Mouse (Mus musculus): Measurements from ENCODE around the gene Lrrc8c. TPM values are rescaled to one million over a fixed set of nuclear protein-coding genes. Genes with fewer than 3 reads are reported as not detected.
"Not testable (repeated sequence)": the region's sequence is repeated elsewhere in the genome, so short reads cannot be mapped to it uniquely, and the experiment has no call there.

The Lrrc8c gene
- polyA plus RNA-seq, 1 experiment from 2014 or later = 9.5 TPM

DNA sequence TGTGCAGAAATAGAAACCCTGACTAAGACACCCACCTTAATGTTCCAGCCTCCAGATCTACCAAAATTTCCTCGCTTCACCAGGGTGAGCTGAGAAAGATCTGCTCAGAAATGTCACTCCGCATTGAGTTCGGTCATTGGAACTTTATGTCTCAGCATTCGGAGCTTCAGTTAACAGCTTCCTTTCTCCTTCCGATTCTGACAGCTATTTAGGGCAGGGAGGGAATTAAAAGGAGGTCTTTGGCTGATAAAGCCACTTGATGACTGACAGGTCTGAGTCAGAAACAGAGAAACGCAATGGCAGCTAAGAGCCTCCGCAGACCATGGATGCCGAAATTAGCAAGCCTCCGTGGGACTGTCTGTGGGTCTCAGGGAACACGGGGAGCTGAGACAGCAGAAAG lies 112.9 kb downstream of the Lrrc8c start:
- no peak overlapping the region for H3K4me3 ChIP-seq
- H3K9me3 ChIP-seq (replicated peaks) = no peaks in the 10 kb centered on the region
- no peak overlapping the region for H3K27ac ChIP-seq
- no peak for ATAC-seq
- H3K9ac ChIP-seq = no peak overlapping the region
- H3K36me3 ChIP-seq (ENCODE audit: poor library complexity, severe bottlenecking) = no peaks in the 10 kb centered on the region
- H3K27me3 ChIP-seq = no peaks in the 10 kb centered on the region
- H3K4me1 ChIP-seq = no peaks in the 10 kb centered on the region
- no peak overlapping the region for H3K4me2 ChIP-seq
- WGBS = 90% methylated on average over 10 of the region's 10 CpGs

DNA sequence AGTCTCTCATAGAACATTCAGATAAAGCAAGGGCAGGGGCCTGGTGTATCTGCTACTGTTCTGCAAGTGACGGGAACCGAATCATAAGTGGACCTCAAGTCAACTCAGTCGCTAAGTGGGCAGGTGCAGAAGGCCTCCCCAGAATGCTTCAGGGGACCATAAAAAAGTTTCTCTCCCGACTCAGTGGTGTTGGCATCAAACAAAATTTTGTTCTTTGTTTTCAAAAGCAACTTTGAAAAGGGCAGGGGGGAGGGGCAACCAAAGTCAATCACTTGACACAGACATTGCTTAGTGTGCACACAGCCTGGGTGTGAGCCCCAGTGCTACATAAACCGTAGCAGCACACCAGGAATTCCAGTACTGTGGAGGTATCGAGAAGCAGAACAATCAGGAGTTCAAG lies 116.4 kb downstream of the Lrrc8c start:
- no peaks in the 10 kb centered on the region for H3K27me3 ChIP-seq
- H3K4me2 ChIP-seq = no peak overlapping the region
- H3K4me3 ChIP-seq = no peak overlapping the region
- H3K36me3 ChIP-seq (ENCODE audit: poor library complexity, severe bottlenecking) = no peaks in the 10 kb centered on the region
- H3K9ac ChIP-seq = no peak overlapping the region
- no peak overlapping the region for H3K27ac ChIP-seq
- ATAC-seq = no peak
- no peaks in the 10 kb centered on the region for H3K4me1 ChIP-seq
- H3K9me3 ChIP-seq (replicated peaks) = no peaks in the 10 kb centered on the region
- WGBS = 76% methylated on average over 6 of the region's 6 CpGs

DNA sequence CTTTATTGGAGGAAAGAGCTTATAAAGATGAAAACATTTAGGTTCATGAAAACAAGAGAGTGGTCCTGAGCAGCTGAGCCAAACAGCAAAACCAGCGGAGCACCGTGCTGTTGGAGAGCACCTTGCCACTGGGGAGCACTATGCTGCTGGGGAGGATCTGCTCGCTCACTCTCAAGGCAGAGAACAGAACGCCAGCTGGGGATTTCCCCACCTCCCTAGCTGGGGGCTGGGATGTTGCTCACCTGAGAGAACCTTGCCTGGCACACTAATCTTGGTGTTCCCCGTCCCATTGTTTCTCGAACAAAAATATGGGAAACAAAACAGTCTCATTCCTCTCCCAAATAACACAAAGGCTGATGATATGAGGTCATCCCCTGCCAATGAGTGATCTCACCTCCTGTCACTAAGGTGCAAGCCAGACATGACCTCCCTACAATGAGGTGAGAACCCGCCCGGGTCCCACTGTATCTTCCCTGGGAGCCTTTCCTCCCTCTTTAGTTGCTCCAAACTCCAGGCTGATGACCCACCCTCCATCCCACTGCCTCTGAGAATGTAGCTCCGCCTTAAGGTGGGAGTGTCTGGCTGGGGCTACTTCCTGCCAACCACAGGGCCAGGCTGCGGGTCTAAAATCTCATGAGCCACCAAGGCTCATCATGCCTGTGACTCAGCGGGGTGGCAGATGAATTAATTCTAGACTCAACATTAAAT lies 117.5 kb downstream of the Lrrc8c start:
- H3K27ac ChIP-seq = no peak overlapping the region
- ATAC-seq = no peak
- no peaks in the 10 kb centered on the region for H3K36me3 ChIP-seq (ENCODE audit: poor library complexity, severe bottlenecking)
- H3K27me3 ChIP-seq = no peaks in the 10 kb centered on the region
- no peak overlapping the region for H3K4me3 ChIP-seq
- H3K4me1 ChIP-seq = no peaks in the 10 kb centered on the region
- H3K9ac ChIP-seq = no peak overlapping the region
- no peaks in the 10 kb centered on the region for H3K9me3 ChIP-seq (replicated peaks)
- WGBS = 82% methylated on average over 11 of the region's 11 CpGs
- no peak overlapping the region for H3K4me2 ChIP-seq

DNA sequence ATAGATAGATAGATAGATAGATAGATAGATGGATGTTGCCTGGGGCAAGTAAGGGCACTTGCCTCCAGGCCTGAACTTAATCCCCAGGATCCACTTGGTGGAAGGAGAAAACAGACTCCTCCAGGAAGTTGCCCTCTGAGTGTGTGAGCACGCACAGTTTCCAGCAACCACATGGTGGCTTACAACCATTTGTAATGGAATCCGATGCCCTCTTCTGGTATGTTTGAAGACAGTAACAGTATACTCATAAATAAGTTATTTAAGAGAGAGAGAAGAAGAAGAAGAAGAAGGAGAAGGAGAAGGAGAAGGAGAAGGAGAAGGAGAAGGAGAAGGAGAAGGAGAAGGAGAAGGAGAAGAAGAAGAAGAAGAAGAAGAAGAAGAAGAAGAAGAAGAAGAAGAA lies 119.1 kb downstream of the Lrrc8c start:
- H3K4me3 ChIP-seq; H3K27me3 ChIP-seq; H3K9ac ChIP-seq; H3K9me3 ChIP-seq (replicated peaks); H3K36me3 ChIP-seq (ENCODE audit: poor library complexity, severe bottlenecking); ATAC-seq; H3K27ac ChIP-seq; H3K4me1 ChIP-seq; H3K4me2 ChIP-seq: not testable (repeated sequence)
- WGBS = 91% methylated on average over 2 of the region's 2 CpGs

DNA sequence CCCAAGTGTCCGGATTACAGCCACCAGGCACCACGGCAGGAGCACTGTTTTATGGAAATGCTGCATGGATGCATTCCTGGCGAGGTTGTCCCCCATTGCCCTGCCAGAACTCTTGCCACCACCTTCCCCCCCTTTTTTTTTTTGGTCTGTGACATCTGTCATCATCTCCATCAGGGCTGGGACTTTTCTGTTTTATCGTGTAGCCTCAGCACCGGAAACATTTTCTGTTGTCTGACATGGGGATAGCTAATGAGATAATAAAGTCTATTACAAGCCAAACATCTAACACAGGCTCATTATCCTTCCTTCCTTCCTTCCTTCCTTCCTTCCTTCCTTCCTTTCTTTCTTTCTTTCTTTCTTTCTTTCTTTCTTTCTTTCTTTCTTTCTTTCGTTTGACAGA lies 119.7 kb downstream of the Lrrc8c start:
- ATAC-seq = no peak
- no peaks in the 10 kb centered on the region for H3K27me3 ChIP-seq
- no peaks in the 10 kb centered on the region for H3K4me1 ChIP-seq
- H3K9me3 ChIP-seq (replicated peaks) = no peaks in the 10 kb centered on the region
- 86% methylated on average over 6 of the region's 6 CpGs for WGBS
- no peaks in the 10 kb centered on the region for H3K36me3 ChIP-seq (ENCODE audit: poor library complexity, severe bottlenecking)
- no peak overlapping the region for H3K9ac ChIP-seq
- no peak overlapping the region for H3K4me3 ChIP-seq
- no peak overlapping the region for H3K27ac ChIP-seq
- H3K4me2 ChIP-seq = no peak overlapping the region

DNA sequence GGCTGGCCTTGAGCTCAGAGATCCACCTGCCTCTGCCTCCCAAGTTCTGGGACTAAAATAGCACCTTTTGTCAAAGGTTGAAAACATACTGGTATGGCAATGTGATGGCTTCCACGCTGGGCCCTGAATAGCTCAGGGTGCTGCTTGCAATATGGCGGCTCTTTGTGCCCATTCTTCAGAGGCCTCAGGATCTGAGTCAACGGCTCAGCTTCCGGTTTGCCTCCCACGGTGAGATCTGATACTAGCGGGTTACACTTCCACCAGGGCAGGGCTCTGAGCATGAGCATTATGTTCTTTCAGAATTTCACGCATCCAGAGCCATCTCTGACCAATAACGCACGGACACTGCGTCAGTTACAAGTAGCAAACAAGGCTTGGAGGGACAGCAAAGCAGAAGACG lies 120.2 kb downstream of the Lrrc8c start:
- no peak overlapping the region for H3K4me2 ChIP-seq
- no peaks in the 10 kb centered on the region for H3K27me3 ChIP-seq
- ATAC-seq = no peak
- H3K36me3 ChIP-seq (ENCODE audit: poor library complexity, severe bottlenecking) = no peaks in the 10 kb centered on the region
- H3K27ac ChIP-seq = no peak overlapping the region
- 94% methylated on average over 11 of the region's 11 CpGs for WGBS
- no peaks in the 10 kb centered on the region for H3K4me1 ChIP-seq
- H3K9ac ChIP-seq = no peak overlapping the region
- H3K9me3 ChIP-seq (replicated peaks) = no peaks in the 10 kb centered on the region
- no peak overlapping the region for H3K4me3 ChIP-seq

DNA sequence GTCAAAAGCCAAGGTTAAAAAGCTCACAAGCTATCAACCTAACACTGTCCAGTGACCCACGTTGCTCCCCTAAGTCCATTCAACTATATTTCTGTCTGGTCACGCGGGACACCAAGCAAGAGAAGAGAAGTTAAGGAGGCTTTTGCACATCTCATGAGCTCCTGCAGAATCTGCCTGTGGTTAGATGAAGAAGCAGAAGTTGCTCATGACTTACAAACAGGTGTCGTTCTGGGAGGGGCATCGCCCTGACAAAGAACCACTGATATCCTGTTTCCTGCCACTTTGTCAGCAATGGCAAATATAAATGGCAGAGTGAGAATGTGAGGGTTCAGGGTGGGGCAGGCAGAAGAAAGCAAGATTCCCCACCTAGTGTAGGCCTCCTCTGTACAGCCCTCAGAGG lies 123.3 kb downstream of the Lrrc8c start:
- Histone ChIP-seq H3K4me2 (no peak overlapping the region), H3K36me3 (ENCODE audit: poor library complexity, severe bottlenecking) (no peaks in the 10 kb centered on the region), H3K9me3 (replicated peaks) (no peaks in the 10 kb centered on the region), H3K9ac (no peak overlapping the region), H3K27ac (no peak overlapping the region), H3K4me1 (no peaks in the 10 kb centered on the region), H3K4me3 (no peak overlapping the region), H3K27me3 (no peaks in the 10 kb centered on the region)
- WGBS = 91% methylated on average over 5 of the region's 5 CpGs
- ATAC-seq = no peak

DNA sequence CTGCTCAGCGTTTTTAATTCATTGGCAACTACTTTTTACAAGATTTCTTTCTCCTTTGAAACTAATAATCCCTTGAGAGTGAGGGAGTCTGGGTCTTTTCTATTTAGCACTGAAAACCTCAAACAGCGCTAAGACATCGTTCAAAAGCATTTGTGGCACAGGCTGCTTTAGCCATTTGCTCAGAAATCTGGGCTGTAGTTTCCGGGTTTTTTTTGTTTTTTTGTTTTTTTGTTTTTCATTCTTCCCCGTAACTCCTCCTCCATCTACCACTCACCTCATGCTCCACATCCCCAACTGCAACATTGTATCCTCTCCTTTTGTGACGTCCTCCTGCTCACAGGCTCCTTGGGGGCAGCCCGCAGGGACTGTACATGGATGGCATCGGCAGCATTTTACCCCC lies 124.1 kb downstream of the Lrrc8c start:
- H3K9ac ChIP-seq = no peak overlapping the region
- H3K4me2 ChIP-seq = no peak overlapping the region; the same call in 1 of the 2 replicates
- 53% methylated on average over 8 of the region's 8 CpGs for WGBS
- no peaks in the 10 kb centered on the region for H3K36me3 ChIP-seq (ENCODE audit: poor library complexity, severe bottlenecking)
- no peak for ATAC-seq
- H3K27me3 ChIP-seq = no peaks in the 10 kb centered on the region
- H3K9me3 ChIP-seq (replicated peaks) = no peaks in the 10 kb centered on the region
- no peak overlapping the region for H3K27ac ChIP-seq
- no peak overlapping the region for H3K4me3 ChIP-seq
- no peaks in the 10 kb centered on the region for H3K4me1 ChIP-seq

DNA sequence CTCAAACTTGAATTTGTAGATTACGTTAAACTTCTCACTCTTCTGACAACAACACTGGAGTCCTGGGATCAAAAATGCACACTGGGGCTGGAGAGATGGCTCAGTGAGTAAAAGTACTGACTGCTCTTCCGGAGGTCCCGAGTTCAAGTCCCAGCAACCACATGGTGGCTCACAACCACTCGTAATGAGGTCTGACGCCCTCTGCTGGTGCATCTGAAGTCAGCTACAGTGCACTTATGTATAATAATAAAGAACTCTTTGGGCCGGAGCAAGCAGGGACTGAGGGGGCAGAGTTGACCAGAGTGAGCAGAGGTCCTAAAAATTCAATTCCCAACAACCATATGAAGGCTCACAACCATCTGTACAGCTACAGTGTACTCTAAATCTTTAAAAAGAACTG lies 125.0 kb downstream of the Lrrc8c start:
- Histone ChIP-seq H3K36me3 (ENCODE audit: poor library complexity, severe bottlenecking) (no peaks in the 10 kb centered on the region), H3K4me2 (no peak overlapping the region), H3K9ac (no peak overlapping the region), H3K9me3 (replicated peaks) (no peaks in the 10 kb centered on the region), H3K4me3 (no peak overlapping the region), H3K27me3 (no peaks in the 10 kb centered on the region), H3K4me1 (no peaks in the 10 kb centered on the region), H3K27ac (no peak overlapping the region)
- ATAC-seq = no peak
- WGBS = 86% methylated on average over 6 of the region's 6 CpGs

DNA sequence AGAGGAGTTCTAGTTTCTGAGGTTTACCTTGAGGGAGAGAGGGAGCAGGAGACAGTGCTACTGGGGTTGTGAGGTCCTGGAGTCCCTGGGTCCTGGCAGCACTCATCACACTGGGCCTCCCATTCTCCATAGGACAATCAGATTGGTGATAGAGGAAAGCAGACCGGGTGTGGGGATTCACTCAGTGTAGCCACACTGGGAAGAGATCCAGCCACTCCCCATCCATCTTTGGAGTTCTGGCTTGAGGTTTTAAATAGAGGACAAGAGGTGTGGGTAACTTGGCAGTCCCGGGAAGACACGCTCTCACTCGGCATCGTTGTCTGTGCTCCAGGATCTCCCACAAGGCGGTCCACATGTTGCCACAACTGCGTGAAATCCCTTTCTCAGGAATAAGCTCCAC lies 127.9 kb downstream of the Lrrc8c start:
- 96% methylated on average over 7 of the region's 7 CpGs for WGBS

DNA sequence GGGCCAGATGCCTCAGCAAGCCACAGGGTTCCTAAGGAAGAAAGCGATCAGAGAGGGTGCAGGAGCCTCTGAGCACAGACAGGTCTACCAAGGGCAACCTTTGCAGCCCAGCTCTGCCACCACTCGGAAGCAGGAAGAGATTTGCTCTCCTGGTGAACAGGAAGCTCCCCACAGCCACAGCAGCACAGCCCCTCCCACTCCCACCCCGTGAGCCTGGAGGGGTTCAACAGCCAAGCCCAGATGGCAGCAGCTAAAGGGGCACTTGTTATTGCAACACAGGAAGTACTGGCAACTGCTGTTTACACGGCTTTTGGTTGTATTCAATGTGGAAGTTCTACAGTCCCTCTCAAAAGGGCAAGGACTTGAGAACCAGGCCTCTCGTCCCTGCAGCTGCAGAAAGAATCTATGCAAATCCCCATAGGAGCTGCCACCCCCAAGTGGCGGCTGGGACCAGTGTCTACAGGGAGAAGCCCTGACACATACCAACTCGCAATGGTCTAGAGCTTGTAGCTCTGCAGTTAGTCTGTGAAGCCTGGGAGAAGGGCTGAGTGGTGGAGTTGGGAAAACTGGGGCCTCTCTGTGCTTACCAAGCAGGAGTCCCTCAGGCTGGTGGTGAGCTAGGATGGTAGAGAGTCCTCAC lies 129.6 kb downstream of the Lrrc8c start:
- H3K4me2 ChIP-seq = no peak overlapping the region
- WGBS = 53% methylated on average over 7 of the region's 7 CpGs
- H3K36me3 ChIP-seq (ENCODE audit: poor library complexity, severe bottlenecking) = no peaks in the 10 kb centered on the region
- H3K9me3 ChIP-seq (replicated peaks) = no peaks in the 10 kb centered on the region
- H3K27me3 ChIP-seq = no peaks in the 10 kb centered on the region
- H3K9ac ChIP-seq = no peak overlapping the region
- H3K4me1 ChIP-seq = no peaks in the 10 kb centered on the region
- no peak overlapping the region for H3K4me3 ChIP-seq
- no peak overlapping the region for H3K27ac ChIP-seq
- ATAC-seq = no peak

More for the DNA sequence above, 127.9 kb downstream of the Lrrc8c start:
- Histone ChIP-seq H3K9ac (no peak overlapping the region), H3K4me2 (no peak overlapping the region), H3K27ac (no peak overlapping the region), H3K9me3 (replicated peaks) (no peaks in the 10 kb centered on the region), H3K36me3 (ENCODE audit: poor library complexity, severe bottlenecking) (no peaks in the 10 kb centered on the region), H3K4me1 (no peaks in the 10 kb centered on the region), H3K27me3 (no peaks in the 10 kb centered on the region), H3K4me3 (no peak overlapping the region)
- ATAC-seq = no peak

DNA sequence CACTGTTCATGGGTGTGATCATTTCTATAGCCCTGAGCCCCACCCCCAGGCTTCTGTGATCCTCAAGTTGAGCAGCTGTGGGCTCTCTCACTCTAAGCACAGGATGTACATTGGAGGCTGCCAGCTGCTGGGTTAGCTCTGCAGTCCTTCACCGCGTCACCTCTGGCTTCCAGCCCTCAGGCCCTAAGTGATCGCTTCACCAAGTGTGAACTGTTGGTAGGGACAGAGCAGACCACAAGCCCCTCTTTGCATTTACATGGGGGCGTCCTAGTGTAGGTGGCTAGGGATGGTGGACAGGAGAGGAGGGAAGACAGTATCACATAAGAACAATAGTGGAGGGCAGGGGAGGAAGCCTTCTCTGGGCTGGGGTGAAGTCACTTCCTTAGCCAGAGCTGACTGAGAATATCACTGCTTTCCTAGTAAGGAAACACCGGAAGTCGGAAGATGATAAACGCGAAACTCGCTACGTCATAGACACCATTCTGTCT lies 130.4 kb downstream of the Lrrc8c start:
- no peak for ATAC-seq
- H3K27ac ChIP-seq = no peak overlapping the region
- H3K36me3 ChIP-seq (ENCODE audit: poor library complexity, severe bottlenecking) = no peaks in the 10 kb centered on the region
- H3K27me3 ChIP-seq = no peaks in the 10 kb centered on the region
- no peaks in the 10 kb centered on the region for H3K9me3 ChIP-seq (replicated peaks)
- WGBS = 93% methylated on average over 10 of the region's 10 CpGs
- peaks cover 2% of the 10 kb centered on the region; the same call in 1 of the 2 replicates for H3K4me1 ChIP-seq
- no peak overlapping the region for H3K9ac ChIP-seq
- no peak overlapping the region for H3K4me2 ChIP-seq
- H3K4me3 ChIP-seq = no peak overlapping the region

All from forebrain, embryonic 13.5 days (tissue).